Mouse (Mus musculus) gastrocnemius, postnatal 14 days (tissue): ENCODE data around the gene BC048679. TPM values are rescaled to one million over a fixed set of nuclear protein-coding genes. Genes with fewer than 3 reads are reported as not detected.
"Not testable (repeated sequence)": the region's sequence is repeated elsewhere in the genome, so short reads cannot be mapped to it uniquely, and the experiment has no call there.

Experiments used
- DNase-seq: peaks from one replicate; pipeline ENCODE4 v3.0.0; 2021; ENCODE audit warnings: mixed read lengths
- intact Hi-C: fragments of 180-260 bp; cut with DNase I; formaldehyde crosslinking; loops from one replicate; pipeline ENCODE4 v1.15.1; 2025; ENCODE audit warnings: low total_unique reads
- total RNA-seq, 2 experiments: library from RNA; stranded (reverse); gene quantifications; 2 replicates each; pipeline ENCODE4 v1.2.3; 2021

BC048679 gene
- total RNA-seq, 2 experiments from 2014 or later = not detected

DNA sequence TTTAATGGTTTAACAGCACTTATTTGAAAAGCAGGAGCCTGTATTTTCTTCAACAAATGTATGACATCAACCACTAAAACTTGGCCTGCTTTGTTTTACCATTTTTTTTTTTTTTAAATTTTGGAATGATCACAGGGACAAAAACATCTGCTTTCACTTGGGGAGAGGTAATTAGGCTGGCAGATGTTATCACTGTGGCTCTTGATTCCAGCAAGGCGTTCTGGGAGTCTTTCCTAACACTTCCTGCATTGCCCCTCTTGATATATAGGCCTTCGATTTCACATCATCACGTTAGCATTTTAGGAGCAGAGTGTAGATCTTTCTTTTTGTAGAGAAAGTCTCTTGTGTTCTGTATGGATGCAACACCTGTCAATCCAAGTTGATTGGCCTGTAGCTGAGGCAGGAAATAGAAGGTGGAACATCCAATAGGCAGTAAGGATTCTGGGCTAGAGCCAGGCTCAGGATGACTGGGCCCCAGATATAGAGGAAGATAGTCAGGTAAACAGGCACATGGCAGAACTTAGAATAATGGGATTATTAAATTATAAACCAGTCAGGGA lies 18.5 kb downstream of the BC048679 start:
- DNase-seq = no peak
- intact Hi-C loops = no loop called here

DNA sequence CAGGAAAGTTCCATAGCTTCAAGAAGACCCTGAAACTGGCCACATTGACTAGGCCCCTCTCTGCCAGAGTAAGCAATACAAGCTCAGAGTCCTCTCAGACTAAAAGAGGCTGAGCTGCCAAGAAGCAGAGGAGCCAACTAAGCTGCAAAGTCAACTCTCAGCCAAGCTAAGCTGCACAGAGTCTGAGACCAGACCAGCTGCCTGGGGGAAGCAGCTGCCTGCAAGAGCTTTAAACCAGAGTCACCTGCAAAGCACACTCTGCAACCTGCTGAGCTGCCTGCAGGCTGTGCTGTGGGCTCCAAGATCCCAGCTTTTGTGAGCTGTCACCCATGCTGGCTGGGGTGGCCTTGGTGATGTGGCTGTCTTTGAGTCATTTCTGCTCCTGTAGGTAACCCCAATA lies 19.8 kb downstream of the BC048679 start:
- DNase-seq, intact Hi-C loops: not testable (repeated sequence)

DNA sequence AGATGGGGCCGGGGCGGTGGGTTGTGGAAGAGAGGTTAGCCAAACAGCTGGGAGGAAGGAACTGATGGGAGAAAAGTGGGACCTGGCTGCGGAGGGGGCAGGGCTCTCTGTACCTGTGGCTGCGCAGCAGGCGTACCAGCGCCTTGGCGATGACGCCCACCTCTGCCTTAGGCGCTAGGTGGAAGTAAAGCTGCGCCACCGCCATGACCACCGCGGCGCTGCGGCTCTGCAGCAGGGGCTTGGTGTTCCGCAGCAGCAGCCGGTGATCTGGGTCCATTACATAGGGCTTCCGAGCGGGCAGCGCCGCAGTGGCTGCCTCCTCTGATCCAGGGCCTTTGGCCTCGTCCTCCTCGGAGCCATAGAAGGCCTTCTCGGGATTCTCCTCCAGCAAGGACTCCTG lies 21.2 kb downstream of the BC048679 start:
- DNase-seq = no peak
- intact Hi-C loops = no loop called here

DNA sequence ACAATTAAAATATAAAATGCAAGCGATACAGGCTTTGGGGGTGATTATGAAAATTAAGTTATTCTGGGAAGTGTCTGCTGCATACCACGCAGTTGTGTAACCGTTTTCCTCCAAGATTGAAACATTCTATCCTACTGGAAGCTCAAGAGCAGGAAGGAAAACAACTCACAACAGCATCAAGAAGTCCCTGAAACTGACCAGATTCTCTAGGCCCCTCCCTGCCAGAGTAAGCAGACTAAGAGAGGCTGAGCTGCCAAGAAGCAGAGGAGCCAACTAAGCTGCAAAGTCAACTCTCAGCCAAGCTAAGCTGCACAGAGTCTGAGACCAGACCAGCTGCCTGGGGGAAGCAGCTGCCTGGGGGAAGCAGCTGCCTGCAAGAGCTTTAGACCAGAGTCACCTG lies 22.9 kb downstream of the BC048679 start:
- intact Hi-C loops = no loop called here
- DNase-seq = peak; percentile 32

DNA sequence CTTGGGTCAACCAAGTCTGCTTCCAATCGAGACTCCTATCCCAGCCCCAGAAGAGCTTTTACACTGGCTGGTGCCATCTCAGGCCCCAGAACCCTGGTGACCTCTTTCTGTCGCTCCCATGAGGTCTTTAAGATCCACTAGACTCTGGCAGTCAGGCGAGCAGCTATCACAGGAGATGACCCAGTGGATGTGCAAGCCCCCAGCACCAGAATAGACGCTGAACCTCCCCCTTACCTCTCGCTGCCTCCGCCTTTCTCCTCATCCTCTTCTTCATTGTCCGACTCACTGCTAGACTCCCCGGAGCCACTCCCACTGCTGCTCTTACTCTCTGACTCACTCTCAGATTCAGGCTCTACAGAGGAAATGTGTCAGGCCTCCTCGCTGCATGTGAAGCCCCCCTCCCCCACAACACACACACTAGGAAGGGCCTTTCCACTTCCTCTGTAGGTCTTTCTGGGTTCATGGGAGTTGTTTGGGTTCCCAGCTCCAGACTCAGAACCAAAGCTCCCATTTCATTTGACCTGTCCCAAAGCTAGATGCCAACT lies 33.1 kb downstream of the BC048679 start:
- DNase-seq = no peak
- intact Hi-C loops = no loop called here

DNA sequence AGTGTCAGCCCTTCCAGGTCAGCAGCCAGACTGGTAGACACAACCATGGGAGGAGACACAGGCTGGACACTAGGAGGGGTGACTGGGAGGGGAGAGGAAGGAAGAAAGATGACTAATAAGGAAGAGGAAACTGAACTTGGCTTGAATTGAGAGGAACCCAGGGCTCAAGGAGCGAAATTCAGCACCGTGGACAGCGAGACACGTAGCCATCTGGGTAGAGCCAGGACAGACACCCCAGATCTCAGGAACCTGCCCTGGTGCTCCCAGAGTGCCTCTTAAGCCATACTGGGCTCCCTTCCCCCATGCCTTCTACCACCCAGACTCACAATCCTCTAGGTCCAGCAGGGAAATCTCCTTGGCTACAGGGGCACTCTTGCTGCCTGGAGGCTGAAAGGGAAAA lies 34.0 kb downstream of the BC048679 start:
- DNase-seq = no peak
- intact Hi-C loops = no loop called here

DNA sequence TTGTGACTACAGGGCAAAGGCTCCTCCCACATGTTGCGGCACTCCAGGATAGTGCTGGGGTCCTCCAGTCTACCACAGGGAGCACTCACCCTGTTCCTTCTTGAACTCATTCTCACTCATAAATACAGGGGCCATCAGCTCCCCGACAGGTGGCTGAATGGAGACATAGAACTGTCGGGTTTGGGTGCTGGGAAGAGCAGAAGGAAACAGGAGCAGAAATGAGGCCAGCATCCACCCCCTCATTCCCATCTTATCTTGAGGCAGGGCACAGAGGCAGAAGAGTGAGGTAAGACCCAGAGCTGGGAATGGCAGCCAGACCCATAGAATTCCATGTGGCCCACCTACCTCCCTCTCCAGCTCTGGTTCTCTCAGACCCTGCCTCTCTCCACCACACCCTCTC lies 35.3 kb downstream of the BC048679 start:
- intact Hi-C loops = no loop called here
- no peak for DNase-seq

DNA sequence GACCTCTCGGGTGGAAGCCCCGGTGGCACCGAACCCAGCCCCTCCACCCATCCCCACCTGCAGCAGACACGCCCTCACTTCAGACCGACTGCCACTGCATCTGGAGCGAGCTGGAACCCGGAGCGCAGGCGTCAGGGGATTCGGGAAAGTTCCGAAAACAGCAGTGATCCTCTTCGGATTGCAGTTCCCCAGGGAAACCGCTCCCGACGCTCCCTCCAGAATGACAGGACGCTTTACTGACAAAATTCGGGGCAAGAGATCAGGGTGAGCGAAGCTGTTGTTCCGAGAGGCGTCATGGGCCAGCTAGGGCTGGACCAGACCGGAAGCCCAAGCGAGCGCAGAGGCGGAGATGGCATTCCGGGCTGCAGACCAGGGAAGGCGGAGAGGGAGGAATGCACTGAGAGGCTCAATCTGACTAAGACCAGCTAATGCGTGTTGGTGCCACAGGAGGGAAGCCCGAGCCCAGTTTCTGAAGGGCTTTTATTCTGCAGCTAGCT lies 42.9 kb downstream of the BC048679 start, which contains the start of gene Cpeb1:
Gene Cpeb1 (minus strand): TSS at position 311 of the 497 bp plus-strand sequence.
- peak; percentile 78 for DNase-seq
- intact Hi-C loops = no loop called here

DNA sequence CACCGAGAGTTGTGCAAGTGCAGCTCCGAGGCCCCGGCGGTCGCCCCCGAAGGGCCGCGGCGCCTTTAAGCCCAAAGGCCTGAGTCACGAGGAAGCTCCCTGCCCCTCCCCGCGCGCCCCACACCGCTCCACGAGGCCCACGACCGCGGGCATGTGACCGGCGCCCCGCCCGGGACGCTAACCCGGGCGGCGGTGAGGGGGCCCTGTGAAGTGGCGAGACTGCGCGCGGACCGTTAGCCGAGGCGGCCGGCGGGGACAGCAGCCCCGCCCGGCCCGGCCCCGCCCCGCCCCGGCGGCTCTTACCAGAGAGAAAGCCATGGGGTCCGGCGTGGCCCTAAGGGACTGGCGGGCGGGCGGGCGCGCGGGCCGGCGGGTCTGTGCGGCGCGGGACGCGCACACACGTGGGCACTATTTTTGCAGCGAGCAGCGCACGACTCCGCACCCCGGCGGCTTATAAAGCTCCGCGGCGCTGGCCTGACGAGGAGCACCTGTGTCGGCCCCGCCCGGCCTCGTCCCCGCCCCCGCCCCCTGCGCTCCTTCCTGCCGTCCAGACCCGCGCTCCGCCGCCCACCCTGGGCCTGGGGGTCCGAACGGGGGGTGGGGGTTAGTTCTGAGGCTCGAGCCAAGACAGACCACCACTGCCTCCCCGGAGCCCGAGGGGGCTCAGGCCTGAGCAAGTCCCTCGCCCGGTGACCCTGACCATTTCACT lies 43.6 kb downstream of the BC048679 start:
- intact Hi-C loops = no loop called here
- DNase-seq = peak; percentile 67

DNA sequence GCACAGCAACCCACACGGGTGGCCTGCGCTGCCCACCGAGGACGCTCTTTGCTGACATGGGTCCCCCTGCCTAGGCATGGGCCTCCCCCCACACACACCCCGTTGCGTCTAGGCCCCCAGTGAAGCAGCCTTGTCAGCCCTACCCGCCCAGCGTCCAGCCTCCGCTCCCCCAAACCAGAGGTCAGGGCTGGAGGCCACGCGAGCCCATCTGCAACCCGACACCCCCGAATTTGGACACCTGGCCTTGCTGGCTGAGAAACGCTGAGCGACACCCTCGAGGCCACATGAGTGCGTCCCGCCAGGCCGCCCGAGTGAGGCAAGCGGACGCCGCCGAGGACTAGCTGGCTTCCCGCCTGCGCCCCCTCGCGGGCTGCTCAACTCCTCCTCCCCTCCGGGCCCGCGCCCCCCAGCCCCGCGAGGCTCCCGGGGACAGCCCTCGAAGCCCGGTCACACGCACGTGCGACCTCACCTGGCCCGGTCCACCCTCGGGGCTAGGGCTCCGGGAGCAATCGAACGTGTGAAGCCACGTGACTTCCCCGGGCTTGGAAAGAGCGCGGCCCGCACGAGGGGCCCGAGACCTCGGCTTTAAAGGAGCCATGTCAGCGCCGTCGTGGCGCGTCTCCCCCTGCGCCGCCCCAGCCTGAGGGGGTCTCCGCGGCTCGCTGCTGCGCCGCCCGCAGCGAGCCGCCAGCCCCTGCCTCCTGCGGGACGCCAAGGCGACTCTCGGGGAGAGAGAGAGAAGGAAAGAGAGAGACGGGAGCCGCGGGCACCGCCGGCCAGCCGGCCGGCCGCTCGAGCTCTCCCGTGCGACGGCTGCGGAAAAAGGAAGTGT lies 44.4 kb downstream of the BC048679 start:
- intact Hi-C loops = no loop called here
- peak; percentile 53 for DNase-seq

DNA sequence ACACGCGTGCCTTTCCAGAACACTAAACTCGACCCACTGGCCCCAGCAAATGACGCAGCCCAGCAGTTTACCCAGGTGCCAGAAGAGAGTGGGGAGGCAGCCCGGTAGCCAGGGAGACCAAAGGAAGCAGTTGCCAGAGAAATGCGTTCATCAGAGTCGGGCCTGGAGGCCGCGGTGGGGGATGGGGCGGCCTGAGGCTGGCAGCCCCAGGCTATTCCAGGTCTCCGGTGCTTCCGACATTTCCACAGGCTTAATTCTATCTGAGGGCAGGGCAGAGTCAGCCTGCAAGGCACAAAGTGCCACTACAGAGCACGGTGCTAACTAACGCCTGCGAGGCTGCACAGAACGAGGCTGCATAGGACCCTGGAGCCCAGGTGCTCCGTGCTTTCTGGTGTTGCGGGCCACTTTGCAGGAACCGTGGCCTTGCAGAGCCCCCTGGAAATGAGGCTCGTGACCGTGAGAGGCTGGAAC lies 45.1 kb downstream of the BC048679 start:
- peak; percentile 32 for DNase-seq
- intact Hi-C loops = no loop called here

Other genes with a start within 250 kb of the BC048679 start
- 1,000 to 10,000 TPM in 1 of 2 experiments, 100 to 1,000 TPM in 1; 890 to 1,010 TPM for gene Rps17, start 153.0 kb downstream of the BC048679 start, total RNA-seq
- gene Cpeb1, start 42.8 kb downstream of the BC048679 start, total RNA-seq = 10 to 100 TPM in 1 of 2 experiments, 1 to 10 TPM in 1; 8.5 to 11.5 TPM
- gene Ap3b2, start 4.4 kb downstream of the BC048679 start, total RNA-seq = 1 to 10 TPM; 2.1 to 4.0 TPM
- gene Fsd2, start 68.7 kb upstream of the BC048679 start, total RNA-seq = 100 to 1,000 TPM; 204 to 220 TPM
- 1 to 10 TPM; 4.8 to 5.7 TPM for gene Whamm, start 73.0 kb upstream of the BC048679 start, total RNA-seq
- 10 to 100 TPM; 25.5 to 34.3 TPM for gene Homer2, start 209.2 kb upstream of the BC048679 start, total RNA-seq